Mouse (Mus musculus): Measurements from ENCODE around the gene Tomt. TPM values are rescaled to one million over a fixed set of nuclear protein-coding genes. Genes with fewer than 3 reads are reported as not detected.

Tomt gene
- polyA plus RNA-seq, 1 experiment from 2014 or later: 0.40 TPM

DNA sequence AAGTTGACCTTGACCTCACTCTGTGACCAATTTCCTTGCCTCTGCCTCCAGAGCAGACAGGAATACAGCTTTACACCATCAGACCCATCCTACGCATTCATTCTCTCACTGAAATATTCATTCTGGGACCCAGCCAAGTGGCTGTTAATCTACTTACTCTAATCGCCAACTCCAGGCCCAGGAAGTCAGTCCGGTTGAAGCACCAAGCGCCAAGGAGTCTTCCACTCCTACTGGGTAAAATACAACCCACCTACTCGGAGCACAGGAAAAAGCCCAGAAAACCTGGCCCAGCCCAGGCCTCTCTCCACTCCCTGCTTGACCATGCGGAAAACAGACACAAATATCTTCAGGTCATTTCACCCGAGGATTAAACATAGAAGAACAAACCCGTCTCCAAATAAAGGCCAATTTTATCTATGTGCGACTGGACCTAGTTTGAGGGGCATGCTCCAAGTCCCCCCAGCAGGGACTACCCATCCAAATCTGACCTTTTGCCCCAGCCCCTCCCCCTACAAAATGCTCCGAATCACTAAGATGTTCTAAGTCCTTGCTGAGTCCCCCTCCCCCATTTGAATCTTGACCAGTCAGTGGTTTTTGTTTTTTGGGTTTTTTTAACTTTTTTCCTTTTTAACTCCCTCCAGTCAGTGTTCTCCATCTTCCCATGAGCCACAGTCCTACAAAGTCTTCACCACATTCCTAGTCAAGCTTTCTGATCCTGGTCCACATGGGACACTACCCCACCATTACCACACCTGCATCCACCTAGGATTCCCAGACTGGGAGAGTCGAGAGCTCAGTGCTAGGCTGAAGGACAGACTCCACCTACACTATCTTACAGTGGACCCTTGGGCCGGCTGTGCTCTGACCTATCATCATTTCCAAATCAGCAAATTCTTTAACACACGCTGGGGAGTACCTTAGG is 37.7 kb downstream of the Tomt start:
- no peak overlapping the region for H3K4me2 ChIP-seq
- H3K27ac ChIP-seq: no peak overlapping the region
- no peak for ATAC-seq (ENCODE audit: low FRiP score)
- H3K27me3 ChIP-seq: no peaks in the 10 kb centered on the region
- no peak overlapping the region for H3K9ac ChIP-seq
- no peak overlapping the region for H3K4me3 ChIP-seq
- no peaks in the 10 kb centered on the region for H3K36me3 ChIP-seq
- 52% methylated on average over 13 of the region's 13 CpGs for WGBS
- H3K4me1 ChIP-seq (replicated peaks): no peaks in the 10 kb centered on the region
- H3K9me3 ChIP-seq: no peaks in the 10 kb centered on the region

DNA sequence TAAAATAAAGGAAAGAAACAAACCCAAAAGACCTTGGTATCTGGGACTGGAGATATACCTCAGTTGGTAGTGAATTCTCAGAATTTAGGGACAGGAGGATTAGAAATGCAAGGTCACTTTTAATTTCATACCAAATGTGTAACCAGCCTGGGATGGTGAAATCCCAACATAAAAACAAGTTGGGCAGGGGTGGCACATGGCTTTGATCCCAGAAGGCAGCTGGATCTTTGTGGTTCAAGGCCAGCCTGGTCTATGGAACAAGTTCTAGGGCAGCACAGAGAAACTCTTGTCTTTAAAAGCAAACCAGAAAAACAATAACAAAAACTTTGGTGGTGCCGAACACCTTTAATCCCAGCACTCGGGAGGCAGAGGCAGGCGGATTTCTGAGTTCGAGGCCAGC is 38.7 kb downstream of the Tomt start:
- H3K4me2 ChIP-seq: no peak overlapping the region
- H3K36me3 ChIP-seq: no peaks in the 10 kb centered on the region
- no peaks in the 10 kb centered on the region for H3K4me1 ChIP-seq (replicated peaks)
- no peaks in the 10 kb centered on the region for H3K27me3 ChIP-seq
- 95% methylated on average over 4 of the region's 4 CpGs for WGBS
- no peaks in the 10 kb centered on the region for H3K9me3 ChIP-seq
- no peak overlapping the region for H3K27ac ChIP-seq
- no peak for ATAC-seq (ENCODE audit: low FRiP score)
- no peak overlapping the region for H3K4me3 ChIP-seq
- H3K9ac ChIP-seq: no peak overlapping the region

DNA sequence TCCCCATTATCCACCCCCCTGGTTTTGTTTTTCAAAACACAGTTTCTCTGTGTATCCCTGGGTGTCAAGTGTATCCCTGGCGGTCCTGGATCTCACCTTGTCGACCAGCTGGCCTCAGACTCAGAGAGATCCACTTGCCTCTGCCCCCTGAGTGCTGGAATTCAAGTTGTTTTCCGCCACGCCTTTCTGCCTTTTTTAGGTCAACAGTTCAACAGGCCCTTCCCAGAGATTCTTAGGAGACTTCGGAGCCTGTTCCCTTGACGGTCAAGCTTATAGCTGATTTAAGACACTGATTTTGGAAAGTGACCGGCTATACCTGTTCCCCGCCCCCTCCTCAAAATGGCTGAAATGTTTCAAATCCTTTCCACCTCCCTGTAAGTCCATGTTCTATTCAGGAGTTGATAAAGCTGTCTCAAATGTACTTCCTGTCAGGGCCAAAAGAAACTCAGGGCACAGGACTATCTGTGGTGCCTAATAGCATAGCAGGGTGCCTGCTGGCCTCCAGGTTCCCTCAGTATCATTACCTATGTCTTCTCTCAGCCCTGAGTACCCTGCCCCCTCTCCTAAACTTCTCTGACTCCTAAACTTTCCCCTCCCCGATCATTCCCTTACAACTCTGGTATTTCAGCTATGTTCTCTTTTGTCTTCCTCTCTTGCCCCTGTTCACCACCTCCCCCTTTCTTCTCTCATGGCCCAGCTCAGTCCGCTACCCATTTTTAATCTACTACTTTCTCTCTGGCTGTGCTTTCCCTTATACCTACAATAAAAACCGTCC is 39.5 kb downstream of the Tomt start:
- no peaks in the 10 kb centered on the region for H3K4me1 ChIP-seq (replicated peaks)
- WGBS: 82% methylated on average over 11 of the region's 11 CpGs
- no peak overlapping the region for H3K27ac ChIP-seq
- no peak overlapping the region for H3K4me2 ChIP-seq
- H3K27me3 ChIP-seq: no peaks in the 10 kb centered on the region
- H3K4me3 ChIP-seq: no peak overlapping the region
- H3K9me3 ChIP-seq: no peaks in the 10 kb centered on the region
- no peak for ATAC-seq (ENCODE audit: low FRiP score)
- H3K36me3 ChIP-seq: no peaks in the 10 kb centered on the region
- H3K9ac ChIP-seq: no peak overlapping the region

DNA sequence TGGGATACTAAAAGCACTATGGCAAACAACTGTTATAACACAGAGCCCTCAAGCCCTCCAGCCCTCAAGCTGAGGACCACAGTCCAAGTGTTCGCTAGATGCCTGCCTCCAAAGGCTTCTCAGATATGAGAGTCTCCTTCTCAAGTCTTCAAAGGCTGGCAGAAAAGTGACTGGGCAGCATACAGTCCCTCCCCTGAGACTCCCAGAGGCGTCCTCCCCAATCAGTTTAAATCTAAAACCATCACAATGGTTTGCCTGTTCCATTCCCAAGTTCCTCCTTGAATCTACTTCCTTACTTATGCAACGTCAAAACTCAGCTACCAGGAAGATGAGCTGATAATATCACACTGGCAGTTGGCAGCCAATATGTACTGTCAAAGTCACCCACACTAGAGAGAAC is 42.7 kb downstream of the Tomt start, which contains the start of gene Anapc15:
TSS of gene Anapc15 (plus strand) at position 301 of the 400 bp plus-strand sequence.
- Histone ChIP-seq H3K4me1 (replicated peaks) (no peaks in the 10 kb centered on the region), H3K27me3 (no peaks in the 10 kb centered on the region), H3K9me3 (no peaks in the 10 kb centered on the region), H3K9ac (no peak within 1 kb of the TSS), H3K4me2 (no peak within 1 kb of the TSS), H3K27ac (no peak within 1 kb of the TSS), H3K36me3 (no peaks in the 10 kb centered on the region), H3K4me3 (no peak within 1 kb of the TSS)
- ATAC-seq (ENCODE audit: low FRiP score): no peak
- 80% methylated on average over 3 of the region's 3 CpGs for WGBS

DNA sequence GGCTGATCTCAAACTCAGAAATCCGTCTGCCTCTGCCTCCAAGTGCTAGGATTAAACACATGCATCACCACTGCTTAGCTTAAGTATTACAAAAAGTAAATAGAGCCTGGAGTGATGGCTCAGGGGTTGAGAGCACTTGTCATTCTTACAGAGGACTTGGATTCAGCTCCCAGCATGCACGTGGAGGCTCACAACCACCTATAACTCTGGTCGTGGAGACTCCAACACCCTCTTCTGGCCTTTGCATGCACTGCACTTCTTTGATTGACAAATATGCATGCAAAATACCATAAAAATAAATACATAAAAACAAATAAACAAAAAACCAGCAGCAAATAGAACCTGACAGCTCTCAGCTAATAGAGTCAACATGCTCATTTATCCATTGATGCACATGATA is 43.9 kb downstream of the Tomt start:
- ATAC-seq (ENCODE audit: low FRiP score): no peak
- Histone ChIP-seq H3K36me3 (no peaks in the 10 kb centered on the region), H3K27ac (no peak overlapping the region), H3K9ac (no peak overlapping the region), H3K4me2 (no peak overlapping the region), H3K9me3 (no peaks in the 10 kb centered on the region), H3K27me3 (no peaks in the 10 kb centered on the region), H3K4me3 (no peak overlapping the region), H3K4me1 (replicated peaks) (no peaks in the 10 kb centered on the region)
- WGBS: 83% methylated on average over 3 of the region's 3 CpGs

DNA sequence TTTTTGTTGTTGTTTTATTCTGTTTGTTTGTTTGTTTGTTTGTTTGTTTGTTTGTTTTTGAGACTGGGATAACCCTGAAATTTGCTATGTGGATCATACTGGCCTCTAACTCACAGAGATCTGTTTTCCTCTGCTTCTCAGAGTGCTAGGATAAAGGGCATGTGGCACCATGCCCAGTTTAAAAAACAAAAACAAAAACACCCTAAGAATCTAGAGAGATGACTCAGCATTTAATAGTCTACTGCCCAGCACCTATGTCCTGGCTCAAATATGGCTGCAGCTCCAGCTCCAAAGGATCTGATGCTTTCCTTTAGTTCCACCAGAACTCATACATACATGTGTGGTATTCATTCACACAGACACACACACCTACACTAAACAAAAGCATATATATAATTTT is 45.2 kb downstream of the Tomt start:
- no peaks in the 10 kb centered on the region for H3K4me1 ChIP-seq (replicated peaks)
- H3K9ac ChIP-seq: no peak overlapping the region
- H3K27me3 ChIP-seq: no peaks in the 10 kb centered on the region
- H3K36me3 ChIP-seq: no peaks in the 10 kb centered on the region
- no peak overlapping the region for H3K4me3 ChIP-seq
- H3K9me3 ChIP-seq: no peaks in the 10 kb centered on the region
- H3K4me2 ChIP-seq: no peak overlapping the region
- ATAC-seq (ENCODE audit: low FRiP score): no peak
- no peak overlapping the region for H3K27ac ChIP-seq

DNA sequence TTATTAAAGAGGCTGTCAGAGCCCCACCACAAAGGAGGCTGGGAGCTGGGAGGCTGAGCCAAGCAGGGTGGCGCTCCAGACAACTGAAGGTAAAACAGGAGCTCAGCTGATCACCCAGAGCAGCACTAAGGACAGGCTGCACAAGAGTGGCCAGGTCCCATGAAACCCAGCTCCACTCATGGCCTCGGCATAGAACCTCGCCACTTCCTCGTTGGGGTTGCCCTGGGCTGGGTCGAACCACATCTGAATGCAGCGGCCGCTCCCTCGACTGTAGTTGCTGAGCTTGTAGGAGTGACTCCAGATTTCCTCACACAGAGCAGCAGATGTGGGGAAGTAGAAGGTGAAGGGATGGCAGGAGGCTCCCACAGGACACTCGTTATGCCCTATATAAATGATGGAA is 47.8 kb downstream of the Tomt start:
- Histone ChIP-seq H3K9me3 (no peaks in the 10 kb centered on the region), H3K36me3 (no peaks in the 10 kb centered on the region), H3K27me3 (no peaks in the 10 kb centered on the region), H3K4me2 (no peak overlapping the region), H3K4me1 (replicated peaks) (no peaks in the 10 kb centered on the region), H3K4me3 (no peak overlapping the region), H3K27ac (no peak overlapping the region), H3K9ac (no peak overlapping the region)
- 92% methylated on average over 9 of the region's 9 CpGs for WGBS
- no peak for ATAC-seq (ENCODE audit: low FRiP score)

DNA sequence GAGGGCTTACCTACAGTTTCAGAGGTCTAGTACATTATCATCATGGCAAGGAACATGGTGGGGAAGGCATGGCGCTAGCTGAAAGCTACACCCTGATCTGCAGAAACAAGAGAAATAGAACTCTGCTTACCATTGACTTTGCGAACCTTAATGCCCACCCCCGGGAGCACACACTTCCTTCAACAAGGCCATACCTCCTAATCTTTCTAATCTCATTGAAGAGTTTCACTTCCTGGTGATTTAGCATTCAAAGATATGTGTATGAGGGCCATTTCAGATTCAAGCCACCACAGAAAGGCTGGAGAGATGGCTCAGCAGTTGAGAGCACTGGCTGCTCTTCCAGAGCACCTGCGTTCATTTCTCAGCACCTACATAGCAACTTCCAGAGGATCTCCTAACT is 49.1 kb downstream of the Tomt start, which contains the start of gene Folr2:
TSS of gene Folr2 (minus strand) at position 101 of the 400 bp plus-strand sequence.
- Histone ChIP-seq H3K9me3 (no peaks in the 10 kb centered on the region), H3K27me3 (no peaks in the 10 kb centered on the region), H3K4me3 (no peak within 1 kb of the TSS), H3K27ac (no peak within 1 kb of the TSS), H3K36me3 (no peaks in the 10 kb centered on the region), H3K9ac (no peak within 1 kb of the TSS), H3K4me1 (replicated peaks) (no peaks in the 10 kb centered on the region), H3K4me2 (no peak within 1 kb of the TSS)
- 90% methylated on average over 4 of the region's 4 CpGs for WGBS
- ATAC-seq (ENCODE audit: low FRiP score): no peak

DNA sequence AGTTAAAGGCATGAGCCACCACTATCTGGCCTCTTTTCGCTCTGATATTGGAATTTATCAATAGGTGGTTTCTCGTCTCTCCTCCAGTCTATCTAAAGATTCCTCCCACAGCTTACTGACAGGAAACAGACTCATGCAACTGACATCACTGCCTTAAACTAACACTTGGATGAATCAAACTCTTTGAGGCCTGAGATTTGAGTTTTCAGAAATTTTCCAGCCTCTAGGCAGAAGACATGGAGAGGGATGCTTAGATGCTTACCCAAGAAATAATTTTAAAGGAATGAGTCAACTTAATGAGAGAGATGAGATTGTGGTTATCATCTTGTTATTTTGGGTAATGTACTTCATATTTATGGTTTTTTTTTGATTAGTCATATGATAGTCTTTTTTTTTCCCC is 52.3 kb downstream of the Tomt start:
- no peaks in the 10 kb centered on the region for H3K9me3 ChIP-seq
- H3K9ac ChIP-seq: no peak overlapping the region
- no peak overlapping the region for H3K27ac ChIP-seq
- H3K27me3 ChIP-seq: no peaks in the 10 kb centered on the region
- H3K4me3 ChIP-seq: no peak overlapping the region
- 82% methylated on average over 2 of the region's 2 CpGs for WGBS
- no peak overlapping the region for H3K4me2 ChIP-seq
- no peaks in the 10 kb centered on the region for H3K4me1 ChIP-seq (replicated peaks)
- ATAC-seq (ENCODE audit: low FRiP score): no peak
- H3K36me3 ChIP-seq: no peaks in the 10 kb centered on the region

DNA sequence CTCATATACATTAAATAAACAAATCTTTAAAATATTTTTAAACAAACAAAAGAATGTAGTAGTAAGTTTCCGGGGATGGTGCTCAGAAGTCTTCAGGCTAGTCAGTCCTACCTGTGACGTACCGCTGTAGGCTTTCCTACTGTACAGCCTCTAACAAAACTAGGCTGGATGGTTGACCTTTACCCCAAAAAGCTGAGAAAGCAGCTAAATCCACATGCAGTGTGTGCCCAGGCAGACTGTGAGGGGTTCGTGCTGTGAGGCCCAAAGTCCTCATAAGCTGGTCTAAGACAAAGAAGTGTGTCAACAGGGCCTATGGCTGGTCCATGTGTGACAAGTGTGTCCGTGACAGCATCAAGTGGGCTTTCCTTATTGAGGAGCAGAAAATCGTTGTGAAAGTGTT is 53.3 kb downstream of the Tomt start:
- no peak overlapping the region for H3K4me3 ChIP-seq
- no peak overlapping the region for H3K9ac ChIP-seq
- H3K9me3 ChIP-seq: no peaks in the 10 kb centered on the region
- no peak overlapping the region for H3K27ac ChIP-seq
- no peaks in the 10 kb centered on the region for H3K4me1 ChIP-seq (replicated peaks)
- H3K4me2 ChIP-seq: no peak overlapping the region
- WGBS: 93% methylated on average over 6 of the region's 6 CpGs
- ATAC-seq (ENCODE audit: low FRiP score): no peak
- H3K27me3 ChIP-seq: no peaks in the 10 kb centered on the region
- H3K36me3 ChIP-seq: no peaks in the 10 kb centered on the region

DNA sequence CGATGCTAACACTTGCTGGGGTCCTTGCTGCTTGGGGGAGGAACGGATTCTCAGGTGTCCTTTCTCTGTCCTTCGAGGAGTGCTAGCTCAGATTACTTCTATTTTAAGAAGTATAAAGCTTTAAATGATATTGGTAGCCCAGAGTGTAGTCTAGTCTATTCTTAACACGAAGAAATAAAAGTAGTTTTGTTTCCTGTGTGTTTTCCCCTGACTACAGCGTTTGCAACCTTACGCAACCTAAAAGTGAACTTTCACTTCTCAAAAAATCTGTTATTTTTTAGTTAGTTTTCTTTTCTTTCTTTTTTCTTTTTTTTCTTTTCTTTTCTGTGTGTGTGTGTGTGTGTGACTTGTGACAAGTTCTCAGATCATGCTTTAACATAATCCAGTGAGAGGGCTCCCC is 54.5 kb downstream of the Tomt start:
- H3K27me3 ChIP-seq: no peaks in the 10 kb centered on the region
- no peaks in the 10 kb centered on the region for H3K36me3 ChIP-seq
- H3K4me3 ChIP-seq: no peak overlapping the region
- no peaks in the 10 kb centered on the region for H3K4me1 ChIP-seq (replicated peaks)
- no peak overlapping the region for H3K4me2 ChIP-seq
- no peak overlapping the region for H3K27ac ChIP-seq
- no peak overlapping the region for H3K9ac ChIP-seq
- WGBS: 85% methylated on average over 6 of the region's 6 CpGs
- no peak for ATAC-seq (ENCODE audit: low FRiP score)
- H3K9me3 ChIP-seq: no peaks in the 10 kb centered on the region
